8 mouse cellular contexts compared by ENCODE assay signal in the genomic region with DNA sequence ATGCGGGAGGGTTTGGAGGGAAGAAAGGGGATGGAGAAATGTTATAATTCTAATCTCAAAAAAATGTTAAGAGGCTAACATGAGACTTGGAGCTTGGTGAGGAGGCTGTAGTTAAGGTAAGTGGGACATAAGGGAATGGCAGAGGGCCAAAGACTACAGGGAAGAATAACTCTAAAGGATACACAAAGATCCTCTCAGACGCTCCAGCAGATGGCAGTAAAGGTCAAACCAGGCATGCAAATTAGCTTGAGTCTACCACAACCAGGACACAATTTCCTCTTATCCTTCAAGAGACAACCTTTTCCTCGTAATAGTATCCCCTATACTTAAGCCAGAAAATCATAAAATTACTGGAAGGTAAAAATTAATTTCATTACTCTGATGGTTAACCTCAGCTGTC.
DNase-seq lines count a peak whose midpoint lies in the region; ATAC-seq lines count a peak whose summit lies in the region.

No protein-coding gene starts in this region.

- 0 out of 2 replicates have a peak, but pooled peaks have one; percentile 57 for ATAC-seq in frontal cortex, adult (ENCODE audit: low TSS enrichment)
- 0 out of 2 replicates have a peak, but pooled peaks have one; percentile 57 for ATAC-seq in megakaryocyte-erythroid progenitor cell, adult 5-6 weeks (replicated peaks; ENCODE audit: low FRiP score, low TSS enrichment, poor library complexity, severe bottlenecking)

- no peak for DNase-seq in frontal cortex, postnatal 14 days (ENCODE audit: low spot score in 2 of 2)
- DNase-seq in right cerebral cortex, adult 2 months (ENCODE audit: low spot score in 2 of 2) = peak; percentile 33 to 46
- no peak for DNase-seq in right cerebral cortex, postnatal 14 days
- peak; percentile 43 to 61 for DNase-seq in cerebellum, postnatal 36 days
- DNase-seq in kidney, postnatal 36 days = peak; percentile 51 to 70
- DNase-seq in T-cell, adult 2 months (ENCODE audit: low spot score) = no peak

Comparison
In these comparisons a context has a peak if more than half of its experiments do, and no peak if none do; other contexts are left out.
1. DNase-seq: peak in right cerebral cortex, adult 2 months (2 of 2), cerebellum, postnatal 36 days (2 of 2) and kidney, postnatal 36 days (2 of 2); none in frontal cortex, postnatal 14 days (0 of 2), right cerebral cortex, postnatal 14 days (single experiment) and T-cell, adult 2 months (single experiment).